Mouse (Mus musculus) yolk sac, embryonic 10.5 days (tissue): ENCODE results near the gene Rpl3.

Experiments used
- DNase-seq: peaks from one replicate; pipeline ENCODE4 v3.0.0-alpha.2; 2017; ENCODE audit warnings: low spot score

The Rpl3 gene

DNA sequence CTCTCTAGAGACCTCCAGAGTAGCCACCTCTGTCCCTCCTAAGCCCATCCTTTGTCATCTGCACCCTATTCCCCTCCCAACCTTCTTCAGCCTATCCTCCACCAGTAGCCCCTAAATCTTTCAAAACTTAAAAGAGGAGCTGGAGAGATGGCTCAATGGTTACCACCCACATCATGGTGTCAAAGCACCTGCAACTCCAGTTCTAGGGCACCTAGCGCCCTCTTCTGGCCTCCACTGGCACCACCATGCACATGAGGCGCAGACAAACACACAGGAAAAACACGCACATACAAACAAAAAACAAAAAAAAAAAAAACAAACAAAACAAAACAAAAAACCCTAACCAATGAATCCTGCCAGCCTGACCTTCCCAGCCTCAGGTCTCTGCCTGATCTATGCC, 25.1 kb downstream of the Rpl3 start:
- no peak for DNase-seq

DNA sequence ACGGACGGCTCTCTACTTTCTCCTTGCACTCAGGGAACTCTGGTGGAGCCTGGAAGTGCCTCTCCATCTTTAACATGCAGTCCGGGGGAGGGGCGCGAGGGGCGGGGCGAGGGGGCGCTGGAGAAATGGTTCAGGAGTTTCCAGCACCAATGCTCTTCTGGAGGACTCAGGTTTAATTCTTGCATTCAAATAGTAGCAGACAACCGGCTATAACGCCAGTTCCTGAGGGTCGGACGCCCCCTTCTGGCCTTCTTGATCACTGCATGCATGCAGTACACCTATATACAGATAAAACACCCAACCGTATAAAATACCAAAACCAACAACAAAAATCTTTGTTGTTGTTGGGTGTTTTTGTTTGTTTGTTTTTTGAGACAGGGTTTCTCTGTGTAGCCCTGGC, 26.3 kb downstream of the Rpl3 start:
- DNase-seq: peak; percentile 25

DNA sequence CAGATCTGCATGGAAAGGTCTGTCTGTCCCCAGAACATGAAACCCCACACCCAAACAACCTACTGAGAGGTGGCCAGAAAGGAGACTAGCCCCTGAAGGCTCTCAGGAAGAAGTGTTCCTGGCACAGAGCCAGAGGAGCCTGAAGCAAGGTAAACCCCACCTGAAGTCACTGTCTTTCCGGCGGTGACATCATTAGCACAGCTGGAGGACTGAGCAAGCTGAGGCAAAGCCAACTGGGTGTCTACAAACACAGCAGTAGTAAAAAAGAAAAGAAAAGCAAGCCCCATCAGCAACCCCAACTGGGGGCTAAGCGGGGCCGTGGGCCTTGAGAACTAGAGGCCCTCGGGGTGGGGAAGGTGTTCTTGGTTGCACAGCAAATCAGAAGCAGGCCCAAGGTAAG, 26.7 kb downstream of the Rpl3 start:
- peak; percentile 30 for DNase-seq

DNA sequence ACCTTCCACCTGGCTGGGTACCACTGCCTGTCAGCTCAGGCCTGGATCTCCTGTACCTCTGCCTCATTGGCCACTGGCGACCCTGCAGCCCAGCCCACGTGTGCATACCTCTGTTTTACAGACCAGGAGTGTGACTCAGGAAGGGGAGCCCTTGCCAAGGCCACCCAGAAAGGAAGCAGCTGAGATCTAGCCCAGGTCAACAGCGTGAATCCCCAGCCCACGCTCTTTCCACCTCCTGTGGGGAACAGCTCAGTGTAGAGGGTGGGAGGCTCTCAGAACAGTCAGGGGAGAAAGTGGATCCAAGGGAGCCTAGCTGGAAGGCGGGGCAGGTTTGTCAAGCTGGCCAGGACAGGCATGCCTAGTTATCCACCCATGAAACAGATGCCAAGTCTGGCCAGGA, 28.8 kb downstream of the Rpl3 start:
- no peak for DNase-seq

DNA sequence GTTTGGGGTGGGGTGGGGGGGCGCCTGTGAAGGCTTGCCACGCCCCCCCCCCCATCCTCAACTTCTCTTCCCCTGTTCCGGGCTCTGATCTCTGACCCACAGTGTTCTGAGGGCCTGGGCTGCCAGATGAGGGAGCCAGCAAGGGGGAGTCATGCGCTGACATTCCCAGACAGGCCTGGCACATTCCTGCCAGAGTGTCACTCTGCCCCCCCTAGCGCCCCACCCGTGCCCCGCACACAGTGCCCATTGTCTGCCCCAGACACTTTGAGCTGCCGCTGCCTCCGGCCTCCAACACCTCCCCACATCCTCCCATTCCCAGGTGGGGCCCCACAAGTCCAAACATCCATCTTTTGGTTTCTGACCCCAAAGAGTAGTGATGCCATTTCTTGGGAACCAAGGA, 29.3 kb downstream of the Rpl3 start:
- DNase-seq: no peak

DNA sequence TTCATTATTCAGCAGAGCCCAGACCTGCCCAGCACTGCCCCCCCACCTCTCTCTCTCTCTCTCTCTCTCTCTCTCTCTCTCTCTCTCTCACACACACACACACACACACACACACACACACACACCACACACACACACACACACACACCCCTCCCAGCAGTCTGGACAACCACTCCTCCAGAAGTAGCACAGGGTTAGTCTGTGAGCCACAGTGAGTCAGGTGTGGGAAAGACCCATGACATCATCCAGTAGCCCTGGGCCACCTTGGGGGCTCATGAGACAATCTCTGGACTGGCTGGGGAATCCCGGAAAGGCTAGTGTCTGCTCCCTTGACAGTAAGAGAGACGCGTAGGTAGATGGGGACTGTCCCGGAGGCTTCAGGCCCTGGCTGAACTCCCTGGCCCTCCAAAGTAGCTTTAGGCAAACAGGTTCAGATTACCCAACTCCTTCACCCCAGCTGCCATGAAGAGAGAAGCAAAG, 30.6 kb downstream of the Rpl3 start:
- DNase-seq: no peak

DNA sequence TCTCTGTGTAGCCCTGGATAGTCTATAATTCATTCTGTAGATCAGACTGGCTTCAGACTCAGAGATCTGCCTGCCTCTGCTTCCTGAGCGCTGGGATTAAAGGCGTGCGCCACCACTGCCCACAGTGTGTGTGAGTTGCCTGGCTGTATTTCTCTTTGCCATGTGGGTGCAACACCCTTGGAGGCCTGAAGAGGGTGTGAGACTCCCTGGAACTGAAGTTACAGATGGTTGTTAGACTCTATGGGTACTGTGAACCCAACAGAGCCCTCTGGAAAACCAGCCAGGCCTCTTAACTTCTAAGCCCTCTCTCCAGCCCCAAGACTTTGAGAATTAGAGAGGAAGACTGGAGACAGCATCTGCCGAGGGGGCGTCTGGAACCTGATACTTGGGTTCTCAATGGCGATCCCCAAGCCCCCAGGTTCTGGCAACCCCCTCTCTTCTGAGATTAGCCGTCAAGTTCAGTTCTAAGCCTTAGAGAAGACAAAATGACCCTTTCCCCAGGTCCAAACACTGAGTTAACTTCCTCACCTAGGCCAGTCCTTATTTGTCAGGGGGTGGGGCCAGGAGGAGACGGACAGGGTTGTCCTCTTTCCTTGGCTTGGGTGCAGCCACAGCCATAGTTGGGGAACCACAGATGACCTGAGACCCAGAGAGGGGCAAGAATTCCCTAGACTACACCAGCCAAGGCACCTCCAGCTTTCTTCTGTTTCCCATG, 31.2 kb downstream of the Rpl3 start:
- DNase-seq: no peak

DNA sequence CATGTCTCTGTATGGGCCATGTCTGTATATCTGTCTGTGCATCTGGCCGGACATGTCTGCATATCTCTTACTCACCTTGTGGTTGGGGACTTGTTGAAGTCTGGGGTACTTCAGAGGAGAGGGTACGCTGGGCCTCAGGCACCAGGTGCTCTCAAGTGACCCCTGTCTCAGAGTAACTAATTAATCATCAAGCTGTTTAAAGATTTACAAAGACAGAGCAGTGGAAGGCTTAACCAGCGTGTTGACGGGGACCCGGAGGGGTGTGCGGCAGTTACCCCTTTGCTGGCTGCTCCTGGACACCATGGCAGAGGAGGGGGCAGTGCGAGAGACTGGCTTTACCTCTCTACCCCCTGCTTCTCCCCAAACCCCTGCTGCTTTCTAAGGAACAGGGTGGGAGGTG, 32.1 kb downstream of the Rpl3 start:
- peak; percentile 76 for DNase-seq

DNA sequence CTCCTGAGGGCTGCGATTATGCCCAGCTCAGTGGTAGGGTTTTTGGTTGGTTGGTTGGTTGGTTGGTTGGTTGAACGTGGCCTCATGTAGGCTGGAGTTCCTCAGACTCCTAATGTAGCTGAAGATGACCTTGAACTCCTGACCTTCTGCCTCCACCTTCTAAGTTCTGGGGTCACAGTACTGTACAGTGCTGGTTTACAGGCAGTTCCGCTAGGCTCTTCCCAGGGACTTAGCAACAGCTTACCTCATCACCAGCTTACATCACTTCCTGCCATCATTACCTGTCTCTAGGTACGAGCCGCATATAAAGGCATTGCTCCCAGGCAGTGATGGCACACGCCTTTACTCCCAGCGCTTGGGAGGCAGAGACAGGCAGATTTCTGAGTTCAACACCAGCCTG, 33.5 kb downstream of the Rpl3 start:
- no peak for DNase-seq

DNA sequence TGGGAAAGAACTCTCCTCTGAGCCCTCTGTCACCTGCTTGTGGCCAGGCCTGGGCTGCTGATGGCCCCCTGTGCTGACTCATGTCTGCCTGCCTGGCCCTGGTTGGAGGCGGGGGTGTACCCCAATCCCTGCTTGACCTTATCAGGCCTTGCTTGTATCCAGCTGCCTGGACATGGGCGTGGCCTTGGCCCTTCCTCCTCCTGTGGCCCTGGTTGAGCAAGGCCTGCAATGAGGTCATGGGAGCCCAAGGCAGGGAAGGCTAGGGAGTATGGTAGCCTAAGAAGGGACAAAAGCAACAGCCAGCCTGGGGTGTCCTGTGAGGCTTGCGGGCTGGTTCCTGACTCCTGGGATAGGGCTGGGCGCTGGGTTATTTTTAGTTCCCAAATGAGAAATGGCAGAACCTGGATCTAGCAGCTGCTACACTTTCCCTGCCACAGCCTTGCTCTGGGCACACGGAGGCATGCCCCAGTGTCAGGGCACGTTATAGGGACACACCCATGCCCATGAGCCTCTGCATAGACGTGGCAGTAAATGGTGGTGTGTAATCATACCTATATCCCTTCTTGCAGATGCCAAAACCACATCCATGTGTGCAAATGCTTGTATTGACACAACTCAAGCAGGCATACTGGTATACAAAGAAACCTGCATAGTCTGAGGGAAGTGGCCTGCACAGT, 37.5 kb downstream of the Rpl3 start:
- DNase-seq: no peak

DNA sequence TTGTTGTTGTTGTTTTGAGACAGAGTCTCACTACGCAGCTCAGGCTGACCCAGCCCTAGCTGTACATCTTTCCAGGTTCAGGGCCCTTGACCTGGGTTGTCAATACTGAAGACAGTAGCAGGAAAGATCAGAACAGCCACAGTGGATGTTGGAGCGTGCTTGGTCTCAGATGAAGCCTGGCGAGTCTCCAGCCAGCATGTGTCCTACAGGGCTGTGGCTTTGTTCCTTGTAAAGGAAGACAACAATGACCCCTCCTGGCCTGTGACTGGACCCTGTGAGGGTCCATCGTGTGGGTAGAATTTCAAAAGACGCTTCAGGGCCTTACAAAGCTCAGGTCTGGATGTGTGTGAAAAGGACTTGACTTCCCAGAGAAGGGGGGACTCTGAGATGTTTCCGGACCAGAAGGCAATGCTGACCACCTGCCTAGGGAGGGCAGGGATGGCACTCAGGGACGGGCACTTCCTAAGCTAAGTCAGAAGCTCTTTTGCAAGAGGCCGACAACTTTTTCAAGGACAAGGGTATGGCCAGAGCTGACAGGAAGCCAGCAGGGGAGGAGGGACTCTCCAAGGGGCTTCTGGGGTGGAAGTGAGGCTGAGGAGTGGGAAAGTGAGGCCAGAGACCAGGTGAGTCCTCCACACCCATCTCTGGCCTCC, 38.2 kb downstream of the Rpl3 start:
- DNase-seq: no peak

DNA sequence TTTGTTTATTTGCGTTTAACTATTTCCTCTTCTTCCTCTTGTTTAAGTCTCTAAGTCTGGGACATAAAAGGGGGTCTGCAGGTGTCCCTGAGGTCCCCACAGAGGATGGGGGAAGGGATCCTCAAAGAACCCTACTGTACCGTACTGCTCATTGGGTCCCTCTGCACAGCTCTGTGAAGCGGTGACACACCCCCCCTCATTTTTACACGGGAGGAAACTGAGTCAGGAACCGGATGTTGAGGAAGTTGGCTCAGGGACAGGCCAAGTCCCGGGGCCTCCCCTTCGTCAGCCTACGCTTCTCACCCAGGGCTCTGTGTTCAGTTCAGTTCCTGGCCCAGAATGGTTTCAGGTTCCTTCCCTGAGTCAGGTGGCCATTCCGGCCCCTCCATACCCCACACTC, 39.9 kb downstream of the Rpl3 start:
- DNase-seq: no peak

DNA sequence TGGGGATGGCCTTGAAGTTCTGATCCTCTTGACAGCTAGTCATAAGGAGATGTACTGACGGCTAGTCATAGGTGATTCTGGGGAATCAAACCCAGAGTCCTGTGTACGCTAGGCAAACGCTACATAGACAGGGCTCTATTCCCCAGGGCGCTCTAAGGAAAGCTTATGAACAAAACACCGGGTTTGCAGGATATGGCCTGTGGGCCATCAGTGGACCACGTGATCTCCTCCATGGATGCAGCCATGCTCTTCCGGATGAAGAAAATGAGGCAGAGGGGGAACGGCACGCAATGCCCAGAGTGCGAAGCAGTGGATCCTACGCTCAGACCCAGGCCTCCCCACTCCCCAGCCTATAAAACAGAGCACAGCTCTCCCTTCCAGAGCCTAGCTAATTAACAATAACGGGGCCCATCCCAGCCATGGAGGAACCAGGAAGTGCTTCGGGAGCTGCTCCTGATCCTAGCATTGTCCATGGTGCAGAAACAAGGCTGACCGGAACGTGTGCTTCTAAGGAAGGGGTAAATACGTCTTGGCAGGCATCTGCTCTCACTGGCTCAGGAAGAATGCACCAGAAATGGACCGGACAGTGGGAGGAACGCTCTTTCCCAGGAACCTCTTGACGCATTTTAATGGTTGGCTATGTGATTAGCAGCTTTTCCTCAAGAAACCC, 40.4 kb downstream of the Rpl3 start:
- no peak for DNase-seq

DNA sequence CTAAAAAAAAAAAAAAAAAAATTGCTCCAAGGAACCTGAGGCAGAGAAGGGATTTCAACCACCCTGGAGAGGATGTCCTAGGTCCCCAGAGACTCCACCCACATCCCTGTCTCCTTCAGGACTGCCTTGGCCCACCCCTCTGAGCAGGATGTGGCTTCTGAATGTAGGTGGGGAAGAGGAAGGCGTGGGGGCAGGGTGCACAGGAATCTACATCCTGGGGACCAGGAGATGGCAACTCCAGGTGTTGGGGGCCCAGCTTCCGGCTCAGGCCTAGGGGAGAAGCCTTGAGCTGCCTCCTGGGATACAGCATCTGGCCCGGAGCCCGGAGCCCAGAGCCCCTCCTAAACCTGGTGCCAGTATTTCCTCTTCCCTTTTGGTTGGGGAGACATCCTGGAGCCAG, 41.6 kb downstream of the Rpl3 start:
- DNase-seq: no peak

DNA sequence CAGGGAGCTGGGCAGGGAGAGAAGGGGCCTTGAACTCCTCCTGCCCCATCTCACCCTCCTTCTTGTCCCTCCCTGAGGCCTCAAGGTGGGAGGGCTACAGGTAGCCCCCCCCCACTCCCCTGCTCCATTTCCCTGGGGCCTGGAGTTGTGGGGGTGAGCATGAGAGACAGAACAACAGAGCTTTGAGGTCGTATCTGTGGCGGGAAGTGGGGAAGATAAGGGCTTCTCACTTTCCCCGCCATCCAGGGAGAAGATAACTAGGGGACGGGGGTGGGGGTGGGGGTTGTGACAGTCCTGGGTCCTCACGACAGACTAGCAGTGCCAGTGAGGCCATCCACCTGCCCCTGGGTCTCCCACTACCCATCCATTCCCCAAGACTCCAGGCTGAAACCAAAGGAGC, 43.7 kb downstream of the Rpl3 start:
- DNase-seq: no peak

DNA sequence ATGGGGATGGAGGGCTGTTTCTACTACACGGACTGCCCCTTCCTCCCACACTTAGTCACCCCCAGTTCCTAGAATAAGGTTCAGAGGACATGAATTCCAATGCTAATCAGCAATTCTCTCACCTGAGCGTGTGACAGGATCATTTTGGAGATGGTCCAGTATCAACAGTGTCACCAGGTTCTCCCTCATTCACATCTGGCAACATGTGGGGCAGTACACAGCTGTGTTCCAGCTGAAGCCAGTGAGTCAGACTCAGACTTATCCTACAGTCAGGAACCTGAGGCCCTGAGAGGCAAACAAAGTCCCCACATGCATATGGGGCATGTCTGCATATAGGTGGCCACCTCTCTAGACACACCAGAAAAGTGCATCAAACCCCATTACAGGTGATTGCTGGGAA, 44.4 kb downstream of the Rpl3 start:
- no peak for DNase-seq

DNA sequence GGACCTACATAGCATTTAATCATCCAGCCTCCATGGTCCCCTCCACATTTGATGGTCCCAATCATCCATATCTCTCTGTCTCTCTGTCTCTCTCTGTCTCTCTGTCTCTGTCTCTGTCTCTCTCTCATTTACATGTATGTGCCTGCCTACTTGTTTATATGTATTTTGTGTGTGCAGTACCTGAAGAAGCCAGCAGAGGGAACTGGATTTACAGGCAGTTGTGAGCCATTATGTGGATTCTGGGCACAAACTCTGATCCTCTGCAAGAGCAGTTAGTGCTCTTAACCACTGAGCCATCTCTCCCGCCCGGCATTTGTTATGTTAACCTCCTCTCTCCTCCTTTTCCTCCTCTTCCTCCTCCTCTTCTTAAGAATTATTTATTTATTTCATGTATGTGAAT, 45.9 kb downstream of the Rpl3 start:
- DNase-seq: no peak

DNA sequence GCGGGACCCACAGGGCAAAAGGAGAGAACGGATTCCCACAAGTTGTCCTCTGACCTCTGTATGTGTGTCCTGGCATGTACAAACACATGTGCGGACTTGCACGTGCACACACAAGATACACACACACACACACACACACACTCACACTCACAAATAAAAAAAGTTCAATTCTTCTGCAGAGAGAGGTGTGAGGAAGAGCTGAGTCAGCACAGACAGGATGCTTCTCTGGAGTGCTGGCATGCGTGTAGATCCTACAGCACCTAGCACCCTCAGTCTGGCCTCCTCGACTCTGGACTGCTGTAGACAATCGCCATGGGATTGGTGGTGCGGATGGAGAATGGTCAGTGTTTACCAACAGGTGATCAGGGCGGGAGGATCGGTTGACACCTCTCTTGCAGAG, 47.4 kb downstream of the Rpl3 start:
- DNase-seq: no peak

DNA sequence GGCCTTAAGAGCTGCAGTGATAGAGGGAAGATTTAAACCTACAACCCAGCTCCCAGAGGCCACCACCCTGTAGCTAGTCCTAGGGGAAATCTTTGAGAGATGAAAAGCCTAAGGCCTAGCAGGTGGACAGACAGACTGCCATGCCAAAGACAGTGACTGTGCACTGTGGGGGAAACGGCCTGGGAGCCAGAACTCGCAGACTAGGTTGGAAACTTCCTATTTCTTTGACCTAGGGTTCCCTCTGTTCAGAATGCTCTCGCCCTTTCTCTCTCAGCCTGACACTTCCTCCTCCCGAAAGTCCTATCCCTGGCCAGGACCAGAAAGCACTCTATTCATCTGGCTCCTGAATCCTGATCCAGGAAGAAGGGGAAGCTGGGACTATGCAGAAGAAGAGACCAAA, 49.5 kb downstream of the Rpl3 start:
- no peak for DNase-seq

DNA sequence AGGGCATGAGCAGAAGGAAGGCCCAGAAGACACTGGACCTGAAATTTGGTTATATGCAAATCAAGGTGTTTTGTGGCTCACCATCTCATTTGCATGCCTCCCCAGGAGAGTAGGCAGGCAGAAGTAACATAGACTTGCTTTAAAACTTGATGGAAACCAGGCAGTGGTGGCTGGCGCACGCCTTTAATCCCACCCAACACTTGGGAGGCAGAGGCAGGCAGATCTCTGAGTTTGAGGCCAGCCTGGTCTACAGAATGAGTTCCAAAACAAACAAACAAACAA, 53.6 kb downstream of the Rpl3 start:
- DNase-seq: no peak

DNA sequence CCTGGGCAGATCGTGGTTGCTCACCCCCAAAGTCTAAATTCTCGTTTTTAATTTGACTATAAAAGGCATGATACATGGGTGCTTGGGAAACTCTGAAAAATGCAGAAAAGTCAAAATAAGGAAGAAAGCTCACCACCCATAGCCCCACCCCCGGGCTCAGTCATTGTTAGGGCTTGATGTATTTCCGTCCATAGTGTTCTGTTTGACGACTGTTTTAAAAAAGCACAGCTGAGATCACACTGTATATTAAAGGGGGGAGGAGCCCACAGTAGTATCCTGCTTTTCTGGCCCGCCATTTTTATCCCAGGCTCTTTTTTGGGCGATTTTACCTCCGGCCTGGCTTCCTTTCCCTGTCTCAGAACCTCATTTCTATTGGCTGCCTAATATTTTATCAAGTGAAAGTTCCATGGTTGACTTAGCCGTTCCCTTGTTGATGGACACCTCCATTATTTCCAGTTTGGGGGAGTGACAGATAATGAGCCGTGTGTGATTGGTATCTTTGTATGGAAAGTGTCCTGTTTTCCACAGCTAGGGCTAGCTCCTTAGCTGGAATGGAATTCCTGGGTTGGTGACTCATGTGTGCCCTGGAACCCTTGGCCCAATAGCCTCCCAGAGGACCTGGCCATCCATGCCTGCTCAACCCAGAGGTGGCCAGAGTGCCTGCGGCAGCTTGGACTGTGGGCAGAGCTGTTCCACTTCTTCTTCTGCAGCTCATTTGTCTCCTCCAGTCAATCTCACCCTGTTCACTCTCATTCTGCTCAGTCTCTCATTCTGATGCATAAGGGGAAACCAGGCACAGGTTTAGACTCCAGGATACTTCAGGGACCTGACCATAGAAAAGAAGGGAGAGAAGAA, 54.2 kb downstream of the Rpl3 start:
- DNase-seq: no peak

DNA sequence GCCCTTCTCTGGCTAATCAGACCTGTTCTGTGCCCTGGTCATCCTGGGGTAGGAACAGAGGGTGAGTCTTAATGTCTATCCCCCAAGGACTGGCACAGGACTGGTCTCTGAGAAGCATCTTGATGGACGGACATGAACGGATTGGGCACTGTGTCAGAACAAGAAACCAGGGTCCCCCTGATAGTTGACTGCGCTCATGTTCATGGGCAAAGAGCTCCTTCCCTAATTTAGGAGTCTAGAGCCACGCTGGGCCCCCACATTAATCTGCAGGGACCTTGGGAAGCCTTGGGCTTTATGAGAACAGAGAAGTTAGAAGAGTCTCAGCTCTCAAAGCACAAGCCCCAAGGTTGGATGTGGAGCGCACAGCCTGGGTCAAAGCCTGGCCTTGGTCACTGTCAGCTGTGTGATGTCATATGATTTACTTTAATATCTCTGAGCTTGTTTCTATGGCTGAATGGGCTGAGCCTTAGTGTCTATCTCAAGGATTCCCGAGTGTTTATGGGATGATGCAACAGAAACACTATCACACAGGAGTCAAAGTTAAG, 56.3 kb downstream of the Rpl3 start:
- DNase-seq: no peak
